Mouse (Mus musculus) lung, embryonic 14.5 days (tissue): ENCODE measurements at regions not wholly inside any gene's neighbourhood (a gene's known extent, or its start where the extent isn't known, plus 50 kb on each side); places are given as distances from the start of the nearest gene placed in this dataset.

Source experiments
- ATAC-seq: fragments of 200-750 bp; cut with Nextera tagmentation; 2 replicates; pipeline ENCODE4 v1.8.0; 2017; ENCODE audit warnings: mild to moderate bottlenecking, moderate TSS enrichment, moderate library complexity; ENCODE audit not compliant: insufficient read depth
- DNase-seq: peaks from one replicate; pipeline ENCODE4 v3.0.0-alpha.2; 2015
- H3K27ac ChIP-seq: fragments of 300-500 bp; sonication (generic); 2 replicates; pipeline ENCODE4 v1.5.1; 2014; ENCODE audit warnings: low read depth, mild to moderate bottlenecking, moderate library complexity
- H3K27me3 ChIP-seq: fragments of 300-500 bp; sonication (generic); 2 replicates; pipeline ENCODE4 v1.6.1; 2014; ENCODE audit warnings: low read length, control low read depth; ENCODE audit not compliant: insufficient read depth
- H3K36me3 ChIP-seq: fragments of 300-500 bp; sonication (generic); 2 replicates; pipeline ENCODE4 v1.6.1; 2014; ENCODE audit warnings: control low read depth; ENCODE audit not compliant: insufficient read depth
- H3K4me1 ChIP-seq: fragments of 300-500 bp; sonication (generic); 2 replicates; pipeline ENCODE4 v1.6.1; 2014; ENCODE audit warnings: antibody characterized with exemption, control low read depth; ENCODE audit not compliant: insufficient read depth
- H3K4me2 ChIP-seq: fragments of 300-500 bp; sonication (generic); 2 replicates; pipeline ENCODE4 v1.6.1; 2014; ENCODE audit warnings: mild to moderate bottlenecking
- H3K4me3 ChIP-seq: fragments of 300-500 bp; sonication (generic); 2 replicates; pipeline ENCODE4 v1.5.1; 2014; ENCODE audit warnings: low read depth, low read length
- H3K9ac ChIP-seq: fragments of 300-500 bp; sonication (generic); 2 replicates; pipeline ENCODE4 v1.6.1; 2014
- H3K9me3 ChIP-seq: fragments of 300-500 bp; sonication (generic); 2 replicates; pipeline ENCODE4 v1.6.1; 2016; ENCODE audit warnings: low read depth, low read length, control low read depth
- CTCF ChIP-seq: IDR thresholded peaks from 2 replicates; pipeline ENCODE4 v1.5.1; 2016; ENCODE audit warnings: antibody characterized with exemption, low read depth
- WGBS: fragments of 180-500 bp; shearing (Covaris S2); extraction: QIAGEN DNeasy Blood & Tissue Kit; methylation state at CpG from one replicate; pipeline ENCODE4 v1.1.7; 2014; 5-methylcytosine and 5-hydroxymethylcytosine counted together

GRCm38 (mm10) chr17:4724031-4724430 is 270.1 kb upstream of the Arid1b start:
- H3K9me3 ChIP-seq: no peaks in the 10 kb centered on the region
- no peak overlapping the region for H3K9ac ChIP-seq
- no peak overlapping the region for H3K4me3 ChIP-seq
- no peaks in the 10 kb centered on the region for H3K27me3 ChIP-seq
- no peak for DNase-seq
- WGBS: 73% methylated on average over 3 of the region's 3 CpGs
- TF ChIP-seq CTCF: no peak
- no peak overlapping the region for H3K4me2 ChIP-seq
- no peak overlapping the region for H3K27ac ChIP-seq
- no peaks in the 10 kb centered on the region for H3K36me3 ChIP-seq
- no peak for ATAC-seq
- H3K4me1 ChIP-seq: peaks cover 9% of the 10 kb centered on the region; the same call in 1 of the 2 replicates

- H3K27me3 ChIP-seq: no peaks in the 10 kb centered on the region
- 28% methylated on average over 12 of the region's 12 CpGs for whole genome bisulfite sequencing
- no peak for TF ChIP-seq CTCF
- H3K4me1 ChIP-seq: peaks cover 9% of the 10 kb centered on the region; the same call in 1 of the 2 replicates
- H3K27ac ChIP-seq: peak overlapping the region; percentile 69
- no peak overlapping the region for H3K9ac ChIP-seq
- no peak overlapping the region for H3K4me3 ChIP-seq
- ATAC-seq (peak; percentile 71; the same call in 1 of the 2 replicates), DNase-seq (peak; percentile 84)
- H3K36me3 ChIP-seq: no peaks in the 10 kb centered on the region
- peak overlapping the region; percentile 48 for H3K4me2 ChIP-seq
- no peaks in the 10 kb centered on the region for H3K9me3 ChIP-seq
Measured at GRCm38 (mm10) chr17:4726331-4726741, 267.8 kb upstream of the Arid1b start.

- TF ChIP-seq CTCF: no peak
- no peaks in the 10 kb centered on the region for H3K9me3 ChIP-seq
- DNase-seq (peak; percentile 83), ATAC-seq (peak; percentile 68; the same call in 1 of the 2 replicates)
- H3K27me3 ChIP-seq: no peaks in the 10 kb centered on the region
- no peak overlapping the region for H3K9ac ChIP-seq
- no peak overlapping the region for H3K27ac ChIP-seq
- H3K4me3 ChIP-seq: no peak overlapping the region
- 19% methylated on average over 5 of the region's 5 CpGs for WGBS
- no peaks in the 10 kb centered on the region for H3K36me3 ChIP-seq
- peaks cover 8% of the 10 kb centered on the region; the same call in 1 of the 2 replicates for H3K4me1 ChIP-seq
- H3K4me2 ChIP-seq: no peak overlapping the region
Measured at GRCm38 (mm10) chr17:4734412-4734881, 259.7 kb upstream of the Arid1b start.

GRCm38 (mm10) chr17:4735185-4735584 is 258.9 kb upstream of the Arid1b start:
- Histone ChIP-seq H3K9ac (no peak overlapping the region), H3K9me3 (no peaks in the 10 kb centered on the region), H3K4me1 (peaks cover 8% of the 10 kb centered on the region; the same call in 1 of the 2 replicates), H3K27ac (peak overlapping the region; percentile 78), H3K4me2 (no peak overlapping the region), H3K27me3 (no peaks in the 10 kb centered on the region), H3K4me3 (no peak overlapping the region), H3K36me3 (no peaks in the 10 kb centered on the region)
- DNase-seq: peak; percentile 84
- TF ChIP-seq CTCF: no peak
- 30% methylated on average over 1 of the region's 1 CpGs for WGBS
- peak; percentile 74 for ATAC-seq

GRCm38 (mm10) chr17:4736689-4737088 is 257.4 kb upstream of the Arid1b start:
- no peaks in the 10 kb centered on the region for H3K36me3 ChIP-seq
- ATAC-seq: no peak
- H3K4me1 ChIP-seq: peaks cover 8% of the 10 kb centered on the region; the same call in 1 of the 2 replicates
- H3K4me3 ChIP-seq: no peak overlapping the region
- H3K27ac ChIP-seq: no peak overlapping the region
- DNase-seq: no peak
- H3K4me2 ChIP-seq: no peak overlapping the region
- no peak overlapping the region for H3K9ac ChIP-seq
- no peaks in the 10 kb centered on the region for H3K27me3 ChIP-seq
- no peak for TF ChIP-seq CTCF
- 78% methylated on average over 3 of the region's 3 CpGs for WGBS
- H3K9me3 ChIP-seq: no peaks in the 10 kb centered on the region

- DNase-seq: no peak
- WGBS: 19% methylated on average over 7 of the region's 7 CpGs
Measured at GRCm38 (mm10) chr17:4738717-4739485, 255.2 kb upstream of the Arid1b start.

GRCm38 (mm10) chr17:4740784-4741183 is 253.3 kb upstream of the Arid1b start:
- TF ChIP-seq CTCF: no peak
- H3K4me3 ChIP-seq: no peak overlapping the region
- DNase-seq (no peak), ATAC-seq (no peak)
- H3K27me3 ChIP-seq: no peaks in the 10 kb centered on the region
- H3K27ac ChIP-seq: no peak overlapping the region
- no peaks in the 10 kb centered on the region for H3K4me1 ChIP-seq
- H3K36me3 ChIP-seq: no peaks in the 10 kb centered on the region
- 20% methylated on average over 5 of the region's 5 CpGs for WGBS
- no peak overlapping the region for H3K9ac ChIP-seq
- no peak overlapping the region for H3K4me2 ChIP-seq
- no peaks in the 10 kb centered on the region for H3K9me3 ChIP-seq

More at GRCm38 (mm10) chr17:4738717-4739485, 255.2 kb upstream of the Arid1b start:
- no peak for ATAC-seq
- Histone ChIP-seq H3K9me3 (no peaks in the 10 kb centered on the region), H3K36me3 (no peaks in the 10 kb centered on the region), H3K4me3 (no peak overlapping the region), H3K27ac (no peak overlapping the region), H3K27me3 (no peaks in the 10 kb centered on the region), H3K9ac (no peak overlapping the region), H3K4me1 (peaks cover 8% of the 10 kb centered on the region; the same call in 1 of the 2 replicates), H3K4me2 (no peak overlapping the region)
- TF ChIP-seq CTCF: no peak
